ENCODE assay signal across 8 mouse cellular contexts in genomic region chr11:94936045-94936444, GRCm38 (mm10). TPM values are rescaled to one million over a fixed set of nuclear protein-coding genes. Genes with fewer than 3 reads are reported as not detected.
DNase-seq lines count a peak whose midpoint lies in the region; ATAC-seq and TF ChIP-seq lines count a peak whose summit lies in the region.

Col1a1 (plus strand) TSS chr11:94936224.

- TF ChIP-seq EP300 in heart, postnatal 0 days (IDR thresholded peaks at IDR 0.05; ENCODE audit: low read depth) = no peak

- H3K27me3 ChIP-seq in heart, postnatal 0 days (ENCODE audit: control insufficient read depth, insufficient read depth, low read length) = peaks cover 56% of the 10 kb centered on the region
- H3K27me3 ChIP-seq in midbrain, embryonic 12.5 days = peaks cover 93% of the 10 kb centered on the region

- peaks cover 4% of the 10 kb centered on the region; the same call in 1 of the 2 replicates for H3K4me1 ChIP-seq in heart, postnatal 0 days (ENCODE audit: control insufficient read depth, insufficient read depth)
- H3K4me1 ChIP-seq in midbrain, embryonic 12.5 days = peaks cover 18% of the 10 kb centered on the region

- peak within 1 kb of the TSS; percentile 44 for H3K4me3 ChIP-seq in heart, postnatal 0 days (ENCODE audit: low read depth, low read length)
- H3K4me3 ChIP-seq in midbrain, embryonic 12.5 days = peak within 1 kb of the TSS; percentile 31

- no peaks in the 10 kb centered on the region for H3K36me3 ChIP-seq in heart, postnatal 0 days (replicated peaks; ENCODE audit: control insufficient read depth, insufficient read depth, low read length)
- H3K36me3 ChIP-seq in midbrain, embryonic 12.5 days = no peaks in the 10 kb centered on the region

- intact Hi-C loops in left cerebral cortex, postnatal 4 days (cut with DNase I) = loop anchor here (2.0 to 5.0 kb wide), 3 partner anchors 36 to 204 kb away; no protein-coding TSS in a partner anchor

- TF ChIP-seq CTCF in heart, postnatal 0 days (IDR thresholded peaks at IDR 0.05; ENCODE audit: low read depth) = no peak

- WGBS in heart, postnatal 0 days = 28% methylated on average over 19 of the region's 19 CpGs
- 15% methylated on average over 19 of the region's 19 CpGs for WGBS in midbrain, embryonic 12.5 days

- peak within 1 kb of the TSS; percentile 71 for H3K27ac ChIP-seq in heart, postnatal 0 days (ENCODE audit: low read depth)
- H3K27ac ChIP-seq in midbrain, embryonic 12.5 days (replicated peaks) = peak within 1 kb of the TSS; percentile 22; the same call in 1 of the 2 replicates

- no peak for DNase-seq in layer of hippocampus, postnatal 14 days (ENCODE audit: low spot score in 2 of 2)
- no peak for DNase-seq in layer of hippocampus, adult 11-12 months (ENCODE audit: low spot score)
- peak; percentile 72 for DNase-seq in fibroblast of lung, adult 2 months (ENCODE audit: low read depth)
- no peak for DNase-seq in heart, postnatal 0 days (ENCODE audit: low spot score)
- DNase-seq in left cerebral cortex, postnatal 4 days = peak; percentile 22
- peak; percentile 79 for DNase-seq in yolk sac, embryonic 10.5 days (ENCODE audit: low spot score)
- no peak for DNase-seq in right cerebral cortex, postnatal 10 days (ENCODE audit: low spot score in 2 of 2)

- H3K9me3 ChIP-seq in heart, postnatal 0 days (replicated peaks; ENCODE audit: control insufficient read depth, low read length) = no peaks in the 10 kb centered on the region
- H3K9me3 ChIP-seq in midbrain, embryonic 12.5 days = no peaks in the 10 kb centered on the region

- ATAC-seq in heart, postnatal 0 days (ENCODE audit: insufficient read depth, low read depth) = 0 out of 2 replicates have a peak, but pooled peaks have one; percentile 25
- no peak for ATAC-seq in midbrain, embryonic 12.5 days (ENCODE audit: low FRiP score, low read depth)

- peak within 1 kb of the TSS; percentile 52 for H3K4me2 ChIP-seq in heart, postnatal 0 days (ENCODE audit: low read depth, low read length)
- peak within 1 kb of the TSS; percentile 56 for H3K4me2 ChIP-seq in midbrain, embryonic 12.5 days (replicated peaks)

- H3K9ac ChIP-seq in heart, postnatal 0 days (replicated peaks; ENCODE audit: low read depth, low read length) = peak within 1 kb of the TSS; percentile 54
- peak within 1 kb of the TSS; percentile 29; the same call in 1 of the 2 replicates for H3K9ac ChIP-seq in midbrain, embryonic 12.5 days (replicated peaks)

RNA-seq across cellular contexts. Expression of gene Col1a1, which starts in this region (rescaled TPM):
- total RNA-seq in layer of hippocampus, postnatal 14 days (2021) = 10 to 100 TPM; 39.7 to 59.5 TPM
- total RNA-seq in heart, postnatal 0 days (2014; rRNA removed; ENCODE audit: low replicate concordance) = 263 and 322 TPM in 2 replicates
- polyA plus RNA-seq in heart, postnatal 0 days (2015; fragmentation: Nextera tagmentation; extraction: Ambion mirVana) = 334 and 345 TPM in 2 replicates
- 10 to 100 TPM; 62.8 to 70.4 TPM for total RNA-seq in left cerebral cortex, postnatal 4 days (2021)
- 405 and 569 TPM in 2 replicates for polyA plus RNA-seq in midbrain, embryonic 12.5 days (2016; fragmentation: Nextera tagmentation; extraction: Ambion mirVana)

Comparison
In these comparisons a context has a peak if more than half of its experiments do, and no peak if none do; other contexts are left out.
1. DNase-seq: peak in fibroblast of lung, adult 2 months (single experiment), left cerebral cortex, postnatal 4 days (single experiment) and yolk sac, embryonic 10.5 days (single experiment); none in layer of hippocampus, postnatal 14 days (0 of 2), layer of hippocampus, adult 11-12 months (single experiment), heart, postnatal 0 days (single experiment) and right cerebral cortex, postnatal 10 days (0 of 2).